Mouse (Mus musculus): Measurements from ENCODE around the gene Gm10436.
"Not testable (repeated sequence)": the region's sequence is repeated elsewhere in the genome, so short reads cannot be mapped to it uniquely, and the experiment has no call there.

The Gm10436 gene

DNA sequence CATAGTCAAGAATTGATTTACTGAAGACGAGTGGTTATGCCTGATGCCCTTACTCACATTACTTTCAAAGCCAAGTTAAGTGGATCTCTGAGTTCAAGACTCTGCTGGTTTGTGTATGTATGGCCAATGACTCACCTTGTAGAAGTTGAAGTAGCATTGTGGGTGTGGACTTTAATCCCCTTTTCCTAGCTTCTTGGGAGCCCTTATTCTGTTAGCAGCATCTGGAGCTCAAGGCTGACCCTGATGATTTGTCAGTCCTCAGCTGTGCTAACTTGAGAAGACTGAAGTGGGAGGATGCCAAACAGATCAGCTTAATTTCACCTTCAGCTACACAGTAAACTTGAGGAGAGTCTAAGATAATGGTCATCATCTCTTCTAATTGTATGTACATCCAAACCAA is at the start of gene Gm10436:
TSS of gene Gm10436 (minus strand) at position 101 of the 400 bp plus-strand sequence.
- DNase-seq (ENCODE audit: low read depth, low spot score): not testable (repeated sequence)

DNA sequence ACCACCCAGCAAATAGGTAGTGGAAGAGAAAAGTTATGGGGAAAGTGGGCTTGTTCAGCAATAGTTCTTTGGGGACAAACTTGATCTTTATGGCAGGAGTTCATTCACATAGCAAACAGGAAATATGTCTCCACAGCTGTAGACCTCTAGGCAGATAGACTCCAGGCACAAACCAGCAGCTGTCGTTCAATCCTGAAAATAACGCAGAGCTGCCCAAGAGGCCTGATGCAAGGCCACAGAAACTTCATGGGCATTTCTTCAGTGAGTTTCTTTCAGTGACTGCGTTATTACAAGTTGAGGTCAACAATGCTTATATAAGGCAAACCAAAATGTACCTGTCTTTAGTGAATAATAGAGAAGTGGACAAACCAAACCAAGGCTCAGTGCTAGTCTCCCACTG is 37.5 kb upstream of the Gm10436 start:
- DNase-seq (ENCODE audit: low read depth, low spot score): no peak

DNA sequence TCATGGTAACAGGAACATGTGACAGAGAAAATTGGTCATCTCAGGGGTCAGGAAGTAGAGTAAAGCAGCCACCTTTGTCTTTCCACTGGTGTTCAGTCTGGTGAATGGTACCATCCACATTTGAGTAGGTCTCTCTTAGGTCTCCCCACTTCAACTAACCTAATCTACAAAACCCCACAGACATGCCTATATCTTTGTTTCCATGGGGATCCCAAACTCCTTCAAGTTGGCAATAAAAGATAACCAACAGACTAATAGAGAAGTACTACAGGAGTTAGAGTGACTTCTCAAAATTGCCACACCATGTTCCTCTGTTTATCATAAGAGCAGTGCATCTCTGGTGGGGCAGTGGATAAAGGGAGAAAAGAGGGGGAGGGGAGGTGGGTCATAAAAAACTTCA is 36.2 kb upstream of the Gm10436 start:
- not testable (repeated sequence) for DNase-seq (ENCODE audit: low read depth, low spot score)

DNA sequence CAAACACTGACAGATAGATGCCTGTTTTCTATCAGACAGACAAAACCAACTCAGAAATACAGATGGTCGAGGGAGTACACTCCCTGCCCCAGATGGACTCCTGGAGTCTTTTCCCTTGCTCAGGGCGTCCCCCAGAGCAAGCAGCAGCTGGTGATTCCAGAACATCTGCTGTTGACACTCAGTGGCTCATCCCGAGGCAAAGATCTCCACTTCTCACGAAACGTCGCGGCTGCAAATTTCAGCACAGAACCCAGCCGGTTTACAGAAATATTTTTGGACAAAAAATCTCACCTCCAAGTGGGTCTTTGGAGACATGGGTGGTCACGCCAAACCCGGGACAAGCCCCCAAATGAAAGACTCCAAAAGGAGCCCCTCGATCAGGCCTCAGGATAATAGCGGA is 32.7 kb upstream of the Gm10436 start:
- DNase-seq (ENCODE audit: low read depth, low spot score): no peak

DNA sequence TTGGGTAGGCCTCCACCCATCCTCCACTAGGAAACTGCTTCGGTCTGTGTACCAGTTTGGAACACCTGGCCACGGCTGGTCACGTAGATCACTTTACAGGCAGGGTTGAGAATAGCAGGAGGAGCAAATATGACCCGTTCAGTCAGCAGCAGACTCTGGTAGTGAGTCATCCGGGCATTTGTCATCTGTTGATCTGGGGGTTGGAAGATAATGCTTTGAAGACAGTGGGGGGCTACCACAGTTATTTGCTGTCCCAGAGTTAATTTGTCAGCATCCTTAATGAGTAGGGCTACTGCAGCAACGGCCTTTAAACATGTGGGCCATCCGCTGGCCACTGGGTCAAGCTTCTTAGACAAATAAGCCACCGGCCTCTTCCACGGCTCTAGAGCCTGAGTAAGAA is 29.6 kb upstream of the Gm10436 start:
- DNase-seq (ENCODE audit: low read depth, low spot score): not testable (repeated sequence)

DNA sequence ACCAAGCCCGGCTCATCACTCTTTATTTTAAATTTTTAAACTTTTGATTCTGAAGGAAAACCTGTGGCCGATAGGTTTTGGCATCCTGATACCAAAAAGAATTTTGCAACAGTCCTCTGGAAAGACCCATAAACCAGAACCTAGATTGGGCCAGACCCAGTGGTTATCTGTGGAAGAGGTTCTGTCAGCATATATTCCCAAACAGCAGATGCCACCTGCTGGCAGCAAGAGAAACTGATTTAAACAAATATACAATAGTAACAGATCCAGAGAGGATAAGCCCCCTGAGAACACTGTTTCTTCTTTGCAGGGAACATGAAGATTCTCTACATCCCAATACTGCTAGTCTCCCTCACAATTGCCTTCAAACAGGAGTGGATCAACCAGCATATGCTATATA is 20.9 kb upstream of the Gm10436 start:
- DNase-seq (ENCODE audit: low read depth, low spot score): no peak

Data from embryo, embryonic 11.5 days (tissue).